15 mouse cellular contexts compared by ENCODE assay signal in genomic region chr5:105410521-105411293, GRCm38 (mm10). TPM values are rescaled to one million over a fixed set of nuclear protein-coding genes. Genes with fewer than 3 reads are reported as not detected.
DNase-seq lines count a peak whose midpoint lies in the region; ATAC-seq and TF ChIP-seq lines count a peak whose summit lies in the region.
"Had no signal": no experiment of that assay in that cellular context is flagged by ENCODE, and none has a peak within 500 bp of the region (broad histone marks: within the 10 kb centered on the region; RNA-seq: fewer than 3 reads in every experiment).

No protein-coding gene starts in this region.

- ATAC-seq in frontal cortex, adult (ENCODE audit: low TSS enrichment): peak; percentile 54
- ATAC-seq in midbrain, embryonic 15.5 days (replicated peaks): no peak
- ATAC-seq in midbrain, embryonic 16.5 days: no peak
- peak; percentile 47 for ATAC-seq in liver, postnatal 0 days
- no peak for ATAC-seq in hindbrain, postnatal 0 days

- no peak overlapping the region for H3K4me3 ChIP-seq in midbrain, embryonic 15.5 days
- no peak overlapping the region for H3K4me3 ChIP-seq in midbrain, embryonic 16.5 days (ENCODE audit: low read depth, low read length)
- peak overlapping the region; percentile 34 for H3K4me3 ChIP-seq in erythroblast, embryonic 14.5 days (replicated peaks)
- peak overlapping the region; percentile 45 for H3K4me3 ChIP-seq in liver, postnatal 0 days (ENCODE audit: low read depth, low read length)
- H3K4me3 ChIP-seq in hindbrain, postnatal 0 days (ENCODE audit: low read length): no peak overlapping the region
- H3K4me3 ChIP-seq: forebrain, embryonic 10.5 days; limb, embryonic 12.5 days; midbrain, embryonic 10.5 days had no signal

- no peak overlapping the region for H3K4me2 ChIP-seq in midbrain, embryonic 15.5 days
- H3K4me2 ChIP-seq in midbrain, embryonic 16.5 days (ENCODE audit: low read length): no peak overlapping the region
- H3K4me2 ChIP-seq in liver, postnatal 0 days (ENCODE audit: low read depth, low read length): peak overlapping the region; percentile 48
- no peak overlapping the region for H3K4me2 ChIP-seq in hindbrain, postnatal 0 days (ENCODE audit: low read depth, low read length)
- H3K4me2 ChIP-seq: limb, embryonic 12.5 days had no signal

- H3K4me1 ChIP-seq in midbrain, embryonic 15.5 days: peaks cover 10% of the 10 kb centered on the region
- H3K4me1 ChIP-seq in midbrain, embryonic 16.5 days (ENCODE audit: control insufficient read depth, insufficient read depth, low read length): peaks cover 4% of the 10 kb centered on the region; the same call in 1 of the 2 replicates
- peaks cover 71% of the 10 kb centered on the region for H3K4me1 ChIP-seq in erythroblast, embryonic 14.5 days (ENCODE audit: control insufficient read depth)
- peaks cover 22% of the 10 kb centered on the region for H3K4me1 ChIP-seq in liver, postnatal 0 days (ENCODE audit: insufficient read depth)
- H3K4me1 ChIP-seq in hindbrain, postnatal 0 days (ENCODE audit: insufficient read depth, low read length): no peaks in the 10 kb centered on the region
- H3K4me1 ChIP-seq: limb, embryonic 12.5 days had no signal

- no peak for DNase-seq in frontal cortex, adult 2 months (ENCODE audit: extremely low spot score in 1 of 2, low spot score in 1 of 2)
- peak; percentile 39 for DNase-seq in liver, postnatal 0 days
- DNase-seq in neural tube, embryonic 10.5 days (ENCODE audit: extremely low spot score, low spot score): no peak
- DNase-seq in hindbrain, postnatal 0 days (ENCODE audit: low spot score): no peak
- DNase-seq: adrenal gland, postnatal 10 days; cerebellum, postnatal 10 days; heart, postnatal 10 days; kidney, adult 9 months had no signal

- H3K36me3 ChIP-seq in midbrain, embryonic 15.5 days (replicated peaks): no peaks in the 10 kb centered on the region
- no peaks in the 10 kb centered on the region for H3K36me3 ChIP-seq in midbrain, embryonic 16.5 days (ENCODE audit: control insufficient read depth, insufficient read depth, low read length)
- H3K36me3 ChIP-seq in erythroblast, embryonic 14.5 days (ENCODE audit: control insufficient read depth): peaks cover 5% of the 10 kb centered on the region
- no peaks in the 10 kb centered on the region for H3K36me3 ChIP-seq in liver, postnatal 0 days (replicated peaks; ENCODE audit: insufficient read depth, low read length)
- H3K36me3 ChIP-seq in hindbrain, postnatal 0 days (ENCODE audit: insufficient read depth, low read length): no peaks in the 10 kb centered on the region
- H3K36me3 ChIP-seq: forebrain, embryonic 10.5 days; limb, embryonic 12.5 days; midbrain, embryonic 10.5 days had no signal

- 0 out of 2 replicates have a peak overlapping the region, but pooled peaks have one; percentile 2 for H3K27ac ChIP-seq in midbrain, embryonic 15.5 days
- H3K27ac ChIP-seq in midbrain, embryonic 16.5 days (ENCODE audit: low read length): no peak overlapping the region
- H3K27ac ChIP-seq in liver, postnatal 0 days (ENCODE audit: low read depth): peak overlapping the region; percentile 63
- H3K27ac ChIP-seq in hindbrain, postnatal 0 days: no peak overlapping the region
- H3K27ac ChIP-seq: limb, embryonic 12.5 days; midbrain, embryonic 10.5 days had no signal

- H3K27me3 ChIP-seq in midbrain, embryonic 15.5 days (replicated peaks): 0 out of 2 replicates have a peak, but pooled peaks cover 5% of the 10 kb centered on the region
- H3K27me3 ChIP-seq in midbrain, embryonic 16.5 days (ENCODE audit: control insufficient read depth, insufficient read depth, low read depth, low read length): no peaks in the 10 kb centered on the region
- H3K27me3 ChIP-seq in erythroblast, embryonic 14.5 days (ENCODE audit: control insufficient read depth): no peaks in the 10 kb centered on the region
- H3K27me3 ChIP-seq in liver, postnatal 0 days (ENCODE audit: insufficient read depth, low read length): no peaks in the 10 kb centered on the region
- H3K27me3 ChIP-seq in hindbrain, postnatal 0 days (ENCODE audit: insufficient read depth, low read length): no peaks in the 10 kb centered on the region

- no peak overlapping the region for H3K9ac ChIP-seq in midbrain, embryonic 15.5 days
- H3K9ac ChIP-seq in midbrain, embryonic 16.5 days (ENCODE audit: low read depth, low read length): no peak overlapping the region
- peak overlapping the region; percentile 23 for H3K9ac ChIP-seq in liver, postnatal 0 days (replicated peaks)
- no peak overlapping the region for H3K9ac ChIP-seq in hindbrain, postnatal 0 days (replicated peaks; ENCODE audit: low read length)
- H3K9ac ChIP-seq: limb, embryonic 12.5 days had no signal

- no peaks in the 10 kb centered on the region for H3K9me3 ChIP-seq in midbrain, embryonic 15.5 days
- H3K9me3 ChIP-seq in midbrain, embryonic 16.5 days (replicated peaks; ENCODE audit: control insufficient read depth, low read length, poor library complexity, severe bottlenecking): no peaks in the 10 kb centered on the region
- H3K9me3 ChIP-seq in erythroblast, embryonic 14.5 days (ENCODE audit: control insufficient read depth, low read length): no peaks in the 10 kb centered on the region
- no peaks in the 10 kb centered on the region for H3K9me3 ChIP-seq in liver, postnatal 0 days (ENCODE audit: low read length)
- no peaks in the 10 kb centered on the region for H3K9me3 ChIP-seq in hindbrain, postnatal 0 days (ENCODE audit: low read length)
- H3K9me3 ChIP-seq: forebrain, embryonic 10.5 days; limb, embryonic 12.5 days; midbrain, embryonic 10.5 days had no signal

- no peak for TF ChIP-seq CTCF in liver, postnatal 0 days (IDR thresholded peaks at IDR 0.05; ENCODE audit: low read depth)
- TF ChIP-seq CTCF in hindbrain, postnatal 0 days (IDR thresholded peaks at IDR 0.05; ENCODE audit: low read depth): no peak

- peak; percentile 83 for TF ChIP-seq EP300 in liver, postnatal 0 days (IDR thresholded peaks at IDR 0.05; ENCODE audit: low read depth)

- WGBS in midbrain, embryonic 15.5 days: 69% methylated on average over 6 of the region's 6 CpGs
- WGBS in midbrain, embryonic 16.5 days: 62% methylated on average over 6 of the region's 6 CpGs
- 59% methylated on average over 6 of the region's 6 CpGs for WGBS in liver, postnatal 0 days (ENCODE audit: insufficient replicate concordance)
- WGBS in hindbrain, postnatal 0 days: 57% methylated on average over 6 of the region's 6 CpGs

RNA-seq across cellular contexts. Expression of gene Lrrc8b, which starts 4.9 kb away (rescaled TPM):
- 39.9 and 41.7 TPM in 2 replicates for polyA plus RNA-seq in frontal cortex, adult 2 months (2012; rRNA removed)
- 17.7 and 18.0 TPM in 2 replicates for polyA plus RNA-seq in midbrain, embryonic 15.5 days (2015; fragmentation: Nextera tagmentation; extraction: Ambion mirVana)
- polyA plus RNA-seq in midbrain, embryonic 16.5 days (2015; fragmentation: Nextera tagmentation; extraction: Ambion mirVana): 17.5 and 18.5 TPM in 2 replicates
- 0.14 and 0.21 TPM in 2 replicates for polyA plus RNA-seq in erythroblast, embryonic 14.5 days (2012)
- 1.1 and 1.4 TPM in 2 replicates for polyA plus RNA-seq in liver, postnatal 0 days (2015; fragmentation: Nextera tagmentation; extraction: Ambion mirVana)
- total RNA-seq in hindbrain, postnatal 0 days (2014; rRNA removed): 48.4 and 49.9 TPM in 2 replicates
- polyA plus RNA-seq in hindbrain, postnatal 0 days (2015; fragmentation: Nextera tagmentation; extraction: Ambion mirVana): 15.3 and 17.3 TPM in 2 replicates

Comparison
In these comparisons a context has a peak if more than half of its experiments do, and no peak if none do; other contexts are left out.
1. H3K27ac ChIP-seq: peak in midbrain, embryonic 15.5 days (single experiment) and liver, postnatal 0 days (single experiment); none in midbrain, embryonic 16.5 days (single experiment) and hindbrain, postnatal 0 days (single experiment).
2. ATAC-seq: peak in frontal cortex, adult (single experiment) and liver, postnatal 0 days (single experiment); none in midbrain, embryonic 15.5 days (single experiment), midbrain, embryonic 16.5 days (single experiment) and hindbrain, postnatal 0 days (single experiment).
3. H3K4me3 ChIP-seq: peak in erythroblast, embryonic 14.5 days (single experiment) and liver, postnatal 0 days (single experiment); none in midbrain, embryonic 15.5 days (single experiment), midbrain, embryonic 16.5 days (single experiment) and hindbrain, postnatal 0 days (single experiment).